Mouse (Mus musculus): ENCODE data around the gene Zmiz2.
"Not testable (repeated sequence)": the region's sequence is repeated elsewhere in the genome, so short reads cannot be mapped to it uniquely, and the experiment has no call there.

Gene Zmiz2

GRCm38 (mm10) chr11:6388726-6389413 lies at the start of gene Zmiz2:
Zmiz2 (plus strand) TSS chr11:6389074.
- peak; percentile 93 to 96 for DNase-seq

DNA sequence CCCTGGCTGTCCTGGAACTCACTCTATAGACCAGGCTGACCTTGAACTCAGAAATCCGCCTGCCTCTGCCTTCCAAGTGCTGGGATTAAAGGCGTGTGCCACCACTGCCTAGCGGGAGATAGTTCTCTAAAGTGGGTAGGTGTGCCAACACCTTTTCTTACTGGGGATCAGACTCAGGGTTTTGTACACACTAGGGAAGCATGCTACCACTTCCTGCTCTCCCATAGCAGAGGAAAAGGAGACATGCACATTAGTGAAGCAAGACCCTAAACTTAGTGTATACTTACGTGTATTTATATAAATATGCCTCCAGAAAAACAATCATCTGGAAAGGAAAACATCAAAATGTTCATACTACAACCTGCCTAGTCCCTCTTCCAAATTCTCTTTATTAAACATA lies 42.9 kb upstream of the Zmiz2 start:
- DNase-seq: no peak

DNA sequence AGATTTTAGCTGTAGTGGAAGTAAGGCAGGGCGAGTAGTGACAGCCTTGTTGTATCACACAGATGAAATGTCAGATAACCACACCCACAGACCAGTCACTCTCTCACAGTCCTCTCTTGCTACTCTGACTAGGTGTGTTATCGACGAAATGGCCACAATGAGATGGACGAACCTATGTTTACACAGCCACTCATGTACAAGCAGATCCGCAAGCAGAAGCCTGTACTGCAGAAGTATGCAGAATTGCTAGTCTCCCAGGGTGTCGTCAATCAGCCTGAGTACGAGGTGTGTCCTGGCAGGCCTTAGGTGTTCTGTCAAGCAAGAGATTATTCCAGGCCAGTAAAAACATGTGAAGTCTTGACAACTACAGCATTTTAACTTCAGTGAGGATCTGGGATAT lies 41.9 kb upstream of the Zmiz2 start:
- DNase-seq: no peak

GRCm38 (mm10) chr11:6348681-6349200 lies 40.1 kb upstream of the Zmiz2 start:
- DNase-seq: no peak

DNA sequence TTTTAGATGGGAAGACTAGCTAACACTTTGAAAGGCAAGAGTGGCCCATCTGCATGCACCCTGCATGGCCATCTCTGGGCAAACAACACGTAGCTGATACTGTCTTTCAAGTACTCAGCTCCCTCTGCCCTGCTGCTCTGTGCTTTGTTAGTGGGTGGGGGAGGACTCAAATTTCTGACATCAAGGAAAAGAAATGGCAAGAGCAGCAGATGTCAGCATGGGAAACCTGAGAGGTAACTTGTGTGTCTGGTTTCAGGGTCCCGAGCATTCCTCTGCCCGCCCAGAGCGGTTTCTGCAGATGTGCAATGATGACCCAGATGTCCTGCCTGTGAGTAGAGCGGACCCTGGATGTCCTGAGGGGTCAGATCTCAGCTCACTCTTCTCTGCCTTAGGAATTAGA lies 39.3 kb upstream of the Zmiz2 start:
- no peak for DNase-seq

- DNase-seq: no peak
Measured at GRCm38 (mm10) chr11:6355106-6355505, 33.8 kb upstream of the Zmiz2 start.

DNA sequence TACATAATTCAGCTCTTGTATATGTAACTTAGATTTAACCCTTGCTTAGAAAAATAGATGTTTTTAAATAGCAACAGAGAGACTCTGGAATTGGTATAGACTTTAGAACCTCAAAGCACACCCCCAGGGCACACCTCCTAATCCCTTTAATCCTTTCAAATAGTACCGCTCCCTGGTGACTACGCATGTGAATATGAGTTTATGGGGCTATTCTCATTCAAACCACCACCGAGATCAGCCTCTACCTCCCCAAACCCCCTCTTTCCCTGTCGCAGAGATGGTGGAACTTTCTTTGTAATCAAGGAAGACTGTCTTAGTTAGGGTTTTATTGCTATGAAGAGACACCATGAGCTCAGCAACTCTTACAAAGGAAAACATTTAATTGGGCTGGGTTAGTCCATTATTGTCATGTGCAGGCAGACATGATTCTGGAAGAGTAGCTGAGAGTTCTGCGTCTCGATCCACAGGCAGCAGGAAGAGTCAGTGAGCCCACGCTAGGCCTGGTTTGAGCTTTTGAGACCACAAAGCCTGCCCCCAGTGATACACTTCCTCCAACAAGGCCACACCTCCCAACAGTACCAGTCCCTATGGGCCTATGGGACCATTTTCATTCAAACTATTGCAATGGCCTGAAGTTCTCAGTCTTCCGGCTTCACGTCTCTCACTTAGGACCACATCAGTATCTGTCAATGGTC lies 24.1 kb upstream of the Zmiz2 start:
- no peak for DNase-seq

GRCm38 (mm10) chr11:6365885-6366284 lies 23.0 kb upstream of the Zmiz2 start:
- peak; percentile 79 to 84 for DNase-seq

DNA sequence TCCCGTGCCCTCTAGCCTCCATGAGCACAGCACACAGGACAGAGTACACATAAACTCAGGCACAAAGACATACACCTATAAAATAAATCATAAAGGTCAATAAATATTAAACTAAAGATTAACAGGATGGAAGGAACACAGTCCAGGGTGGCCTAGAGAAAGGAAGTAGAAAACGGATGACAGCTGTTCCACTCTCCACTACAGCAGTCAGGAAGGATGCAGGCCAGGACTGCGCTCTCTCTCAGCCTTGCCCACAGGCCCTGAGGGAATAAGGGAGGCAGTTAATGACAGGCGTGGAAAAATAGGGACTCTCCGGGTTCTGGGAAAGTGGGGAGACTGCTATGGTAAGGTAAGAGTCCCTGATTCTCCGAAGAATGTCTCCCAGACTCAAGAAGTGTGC lies 22.4 kb upstream of the Zmiz2 start:
- DNase-seq: no peak

- DNase-seq: peak; percentile 29 to 50
Measured at GRCm38 (mm10) chr11:6367156-6367555, 21.7 kb upstream of the Zmiz2 start.

DNA sequence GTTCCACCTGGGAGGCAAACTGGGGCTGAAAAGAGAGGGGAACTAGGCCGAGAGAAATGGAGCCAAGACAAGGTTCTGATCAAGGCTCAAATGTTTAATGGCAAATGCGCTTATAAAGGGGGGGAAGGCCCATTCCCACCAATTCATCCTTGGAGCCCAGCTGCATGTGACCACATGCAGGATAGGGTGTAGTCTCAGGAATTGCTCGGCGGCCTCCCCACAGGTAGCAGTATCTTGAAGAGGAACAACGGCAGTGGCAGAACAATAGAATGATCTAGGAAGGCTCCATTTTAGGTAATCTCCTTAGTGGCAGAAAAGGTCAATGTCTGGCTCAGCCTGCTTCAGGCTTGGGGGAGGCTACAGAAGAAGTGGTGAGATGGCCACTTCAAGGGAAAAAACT lies 20.9 kb upstream of the Zmiz2 start:
- not testable (repeated sequence) for DNase-seq

DNA sequence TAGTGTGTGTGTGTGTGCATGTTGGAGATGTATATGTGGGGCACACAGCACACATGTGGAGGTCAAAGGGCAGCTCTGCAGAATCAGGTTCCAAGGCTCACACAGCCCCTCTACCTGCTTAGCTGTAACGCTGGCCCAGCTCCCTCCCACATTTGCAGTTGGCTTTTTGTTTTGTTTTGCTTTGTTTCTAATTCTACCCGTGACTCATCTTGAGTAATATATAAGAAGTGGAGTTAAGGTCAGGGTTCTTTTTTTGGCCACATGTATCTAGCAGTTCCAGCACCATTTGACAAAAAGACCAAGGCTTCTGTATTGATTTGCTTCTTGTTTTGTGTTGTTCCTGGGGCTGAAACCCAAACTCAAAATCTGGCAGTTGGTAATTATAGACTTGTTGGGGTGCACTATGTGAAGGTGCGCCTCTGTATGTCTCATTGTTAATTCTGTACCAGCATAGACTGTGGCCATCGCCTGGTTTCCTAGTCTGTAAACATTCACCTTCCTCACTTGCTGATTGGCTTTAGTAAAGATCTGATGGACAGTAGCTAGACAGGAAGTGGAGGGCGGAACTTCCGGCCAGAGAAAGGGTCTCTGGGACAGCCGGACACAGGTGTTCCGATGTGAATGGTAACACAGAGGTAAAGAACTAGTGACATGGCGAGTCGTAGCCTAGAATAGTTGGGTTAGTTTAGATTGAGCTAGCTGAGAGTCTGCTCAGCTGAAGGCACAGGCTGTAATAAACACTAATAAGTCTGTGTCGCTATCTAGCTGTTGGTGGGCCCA lies 17.3 kb upstream of the Zmiz2 start:
- DNase-seq: no peak

DNA sequence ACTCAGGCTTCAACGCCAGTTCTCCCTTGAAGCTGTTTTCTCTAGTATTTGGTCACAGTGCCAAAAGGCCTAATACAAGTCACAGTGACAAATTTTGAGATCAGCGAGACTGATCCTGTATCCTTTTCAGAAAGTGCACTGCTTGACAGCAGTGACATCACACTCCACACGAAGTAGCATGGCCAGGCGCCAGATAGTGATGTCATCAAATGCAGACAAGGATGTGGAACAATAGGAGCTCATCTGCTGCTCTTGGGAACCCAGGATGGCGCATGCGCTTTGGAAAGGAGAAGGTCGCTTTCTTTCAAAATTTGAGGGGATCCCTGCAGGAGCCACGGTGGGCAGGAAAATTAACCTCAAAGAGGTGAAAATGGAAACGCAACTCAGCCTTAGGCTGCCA lies 16.1 kb upstream of the Zmiz2 start:
- no peak for DNase-seq

- DNase-seq: no peak
Measured at GRCm38 (mm10) chr11:6380916-6381315, 8.0 kb upstream of the Zmiz2 start.

DNA sequence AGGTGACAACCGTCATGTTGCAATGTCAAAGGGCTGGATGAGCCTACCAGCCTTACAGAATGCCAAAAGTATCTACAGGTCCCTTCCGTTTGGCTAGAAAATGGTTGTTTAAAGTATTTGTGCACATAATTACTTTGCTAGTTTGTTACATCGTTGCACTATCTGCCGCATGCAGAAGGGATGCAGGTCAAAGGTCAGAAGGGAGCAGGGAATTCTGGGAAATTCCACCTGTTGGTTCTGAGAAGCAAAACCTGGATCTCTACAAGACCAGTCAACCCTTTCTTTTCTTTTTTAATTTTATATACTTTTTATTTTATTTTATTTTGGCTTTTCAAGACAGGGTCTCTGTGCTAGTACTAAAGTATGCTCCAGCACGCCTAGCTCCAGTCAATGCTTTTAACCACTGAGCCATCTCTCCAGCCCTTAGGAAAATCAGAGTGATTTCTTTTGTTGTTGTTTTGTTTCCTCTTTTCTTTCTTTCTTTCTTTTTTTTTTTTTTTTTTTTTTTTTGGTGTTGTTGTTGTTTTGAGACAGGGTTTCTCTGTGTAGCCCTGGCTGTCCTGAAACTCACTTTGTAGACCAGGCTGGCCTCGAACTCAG lies 648 bp upstream of the Zmiz2 start:
- DNase-seq: no peak

GRCm38 (mm10) chr11:6389483-6389921 lies 628 bp downstream of the Zmiz2 start:
- DNase-seq: no peak

- no peak for DNase-seq
Measured at GRCm38 (mm10) chr11:6390376-6391053, 1.6 kb downstream of the Zmiz2 start.

DNA sequence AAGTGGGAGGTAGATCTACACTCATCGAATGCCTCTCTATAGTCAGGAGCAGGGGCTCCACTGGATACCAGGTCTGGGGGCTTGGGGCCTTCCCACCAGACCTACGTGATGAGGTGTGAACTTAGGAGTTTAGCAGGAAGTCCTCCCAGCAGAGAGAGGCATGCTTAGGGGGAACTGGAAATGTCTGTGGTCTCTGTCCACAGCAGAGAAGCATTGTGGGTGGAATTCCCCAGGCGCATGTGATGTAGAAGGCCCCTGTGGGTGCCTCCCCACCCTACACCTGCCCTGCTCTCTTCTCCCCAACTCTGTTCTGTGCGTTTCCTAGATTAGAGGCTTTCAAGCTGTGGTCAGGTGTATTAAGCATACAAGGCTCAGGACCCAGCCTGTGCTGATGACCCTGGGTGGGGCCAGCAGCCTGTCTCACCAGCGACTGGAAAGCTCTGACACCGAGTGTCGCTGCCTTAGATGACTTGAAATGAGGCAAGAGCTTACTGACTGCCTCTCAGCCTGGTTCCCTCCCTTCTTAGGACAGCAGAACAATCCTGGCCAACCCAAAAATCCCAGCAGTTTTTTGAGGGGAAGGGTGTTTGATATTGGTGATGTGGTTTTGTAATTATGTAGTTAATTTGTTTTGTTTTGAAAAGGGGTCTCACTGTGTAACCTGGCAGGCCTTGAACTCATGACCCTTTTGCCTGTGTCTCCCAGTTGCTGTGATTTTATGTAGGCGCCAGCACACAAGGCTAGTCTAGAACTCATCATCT lies 2.8 kb downstream of the Zmiz2 start:
- peak in 1 of 2 experiments; percentile 34 for DNase-seq

- no peak for DNase-seq
Measured at GRCm38 (mm10) chr11:6392857-6393256, 4.0 kb downstream of the Zmiz2 start.

DNA sequence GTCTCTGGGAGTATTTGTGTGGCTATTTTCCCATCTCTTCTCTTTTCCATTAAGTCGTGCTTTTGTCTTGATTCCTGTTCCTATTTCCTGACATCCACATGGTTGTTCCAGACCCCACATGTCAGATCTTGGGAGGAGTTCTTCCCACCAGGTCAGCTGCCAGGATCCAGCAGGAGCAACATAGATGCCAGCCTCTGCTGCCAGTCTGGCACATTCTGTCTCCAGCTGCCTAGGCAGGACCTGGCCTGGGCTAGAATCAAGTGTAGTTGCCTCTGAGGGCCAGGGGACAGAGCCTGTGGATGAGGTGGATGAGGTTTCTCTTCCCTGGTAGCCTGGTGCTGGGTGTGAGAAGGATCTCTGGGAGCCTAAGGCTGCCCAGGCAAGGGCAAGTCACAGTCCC lies 5.0 kb downstream of the Zmiz2 start:
- no peak for DNase-seq

DNA sequence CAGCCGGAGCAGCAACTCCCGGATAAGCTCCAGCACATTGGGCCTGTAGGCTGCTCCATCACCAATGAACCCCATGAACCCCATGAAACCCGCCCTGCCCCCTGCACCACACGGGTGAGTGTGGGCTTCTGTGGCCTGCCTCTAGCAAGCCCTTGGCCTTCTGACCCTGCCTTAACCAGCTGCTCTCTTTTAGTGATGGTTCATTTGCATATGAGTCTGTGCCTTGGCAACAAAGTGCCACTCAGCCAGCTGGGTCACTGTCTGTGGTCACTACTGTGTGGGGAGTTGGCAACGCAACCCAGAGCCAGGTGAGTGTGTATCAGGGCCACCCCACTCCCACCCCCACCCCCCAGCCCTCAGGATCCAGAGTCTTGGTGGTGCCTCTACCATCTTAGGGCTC lies 6.7 kb downstream of the Zmiz2 start:
- no peak for DNase-seq

DNA sequence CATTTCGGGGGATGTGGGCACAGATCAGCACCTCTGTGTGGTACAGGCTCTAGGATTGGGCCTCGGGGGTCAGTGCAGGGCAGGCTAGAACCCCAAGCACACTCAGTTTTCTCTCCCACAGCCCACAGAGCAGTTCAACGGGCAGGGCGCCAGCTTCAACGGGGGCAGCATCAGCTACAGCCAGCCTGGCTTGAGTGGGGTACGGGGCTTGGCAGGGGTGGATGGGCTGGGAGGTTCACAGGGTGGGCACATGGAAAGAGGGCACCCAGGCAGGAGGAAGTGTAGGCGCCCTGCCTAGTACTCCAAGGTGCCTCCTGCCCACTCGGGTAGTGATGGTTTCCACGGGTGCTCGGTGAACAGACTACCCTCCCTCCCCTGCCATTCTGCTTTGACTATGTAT lies 9.3 kb downstream of the Zmiz2 start:
- DNase-seq: no peak
